Mouse (Mus musculus): Measurements from ENCODE around the gene Fam13c. TPM values are rescaled to one million over a fixed set of nuclear protein-coding genes. Genes with fewer than 3 reads are reported as not detected.

The Fam13c gene
- polyA plus RNA-seq, 1 experiment from 2014 or later = 20.8 TPM

DNA sequence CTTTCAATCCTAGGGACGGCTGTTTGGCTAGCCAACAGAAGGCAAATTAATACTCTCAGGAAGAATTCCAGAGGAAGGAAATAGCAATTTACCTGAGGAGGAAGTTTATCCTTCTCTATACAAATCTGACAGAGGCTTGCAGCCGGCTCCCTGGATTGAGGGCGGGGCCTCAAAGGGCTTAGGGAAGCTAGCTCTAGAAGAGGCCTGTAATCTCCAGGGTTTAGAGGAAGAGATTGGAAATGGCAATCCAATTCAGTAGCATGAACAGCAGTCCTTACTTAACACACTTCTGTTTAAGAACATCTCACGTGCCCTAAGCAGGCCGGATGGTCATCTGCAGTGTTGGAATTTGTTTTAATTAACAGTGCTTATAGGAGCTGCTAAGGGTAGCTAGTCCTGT, 81.1 kb downstream of the Fam13c start:
- WGBS = 19% methylated on average over 5 of the region's 5 CpGs
- Histone ChIP-seq H3K4me2 (ENCODE audit: low read length) (peak overlapping the region; percentile 92), H3K4me1 (ENCODE audit: control insufficient read depth, insufficient read depth, low read length) (peaks cover 7% of the 10 kb centered on the region; the same call in 1 of the 2 replicates), H3K4me3 (ENCODE audit: low read depth, low read length) (peak overlapping the region; percentile 41; the same call in 1 of the 2 replicates), H3K9me3 (replicated peaks; ENCODE audit: control insufficient read depth, low read length) (no peaks in the 10 kb centered on the region), H3K36me3 (ENCODE audit: control insufficient read depth, insufficient read depth, low read length) (no peaks in the 10 kb centered on the region), H3K9ac (ENCODE audit: low read length) (peak overlapping the region; percentile 70; the same call in 1 of the 2 replicates), H3K27ac (ENCODE audit: low read depth, low read length) (no peak overlapping the region), H3K27me3 (replicated peaks; ENCODE audit: control insufficient read depth, insufficient read depth, low read length) (no peaks in the 10 kb centered on the region)
- ATAC-seq = no peak
- DNase-seq (ENCODE audit: low spot score) = no peak

- Histone ChIP-seq H3K36me3 (ENCODE audit: control insufficient read depth, insufficient read depth, low read length) (peaks cover 6% of the 10 kb centered on the region; the same call in 1 of the 2 replicates), H3K9ac (ENCODE audit: low read length) (no peak overlapping the region), H3K4me3 (ENCODE audit: low read depth, low read length) (no peak overlapping the region), H3K9me3 (replicated peaks; ENCODE audit: control insufficient read depth, low read length) (no peaks in the 10 kb centered on the region), H3K4me1 (ENCODE audit: control insufficient read depth, insufficient read depth, low read length) (no peaks in the 10 kb centered on the region), H3K4me2 (ENCODE audit: low read length) (no peak overlapping the region), H3K27me3 (replicated peaks; ENCODE audit: control insufficient read depth, insufficient read depth, low read length) (no peaks in the 10 kb centered on the region), H3K27ac (ENCODE audit: low read depth, low read length) (no peak overlapping the region)
- WGBS = 93% methylated on average over 12 of the region's 12 CpGs
- DNase-seq (ENCODE audit: low spot score) = no peak
- ATAC-seq = no peak
Observed at GRCm38 (mm10) chr10:70530185-70530823, 90.0 kb downstream of the Fam13c start.

GRCm38 (mm10) chr10:70532249-70532648, 92.0 kb downstream of the Fam13c start:
- no peaks in the 10 kb centered on the region for H3K4me1 ChIP-seq (ENCODE audit: control insufficient read depth, insufficient read depth, low read length)
- 71% methylated on average over 9 of the region's 9 CpGs for WGBS
- H3K9me3 ChIP-seq (replicated peaks; ENCODE audit: control insufficient read depth, low read length) = no peaks in the 10 kb centered on the region
- no peak overlapping the region for H3K4me3 ChIP-seq (ENCODE audit: low read depth, low read length)
- H3K36me3 ChIP-seq (ENCODE audit: control insufficient read depth, insufficient read depth, low read length) = peaks cover 23% of the 10 kb centered on the region
- H3K27me3 ChIP-seq (replicated peaks; ENCODE audit: control insufficient read depth, insufficient read depth, low read length) = no peaks in the 10 kb centered on the region
- ATAC-seq (peak; percentile 87), DNase-seq (ENCODE audit: low spot score) (peak; percentile 77)
- no peak overlapping the region for H3K9ac ChIP-seq (ENCODE audit: low read length)
- H3K4me2 ChIP-seq (ENCODE audit: low read length) = no peak overlapping the region
- no peak overlapping the region for H3K27ac ChIP-seq (ENCODE audit: low read depth, low read length)

GRCm38 (mm10) chr10:70533301-70533781, 93.1 kb downstream of the Fam13c start:
- Histone ChIP-seq H3K4me3 (ENCODE audit: low read depth, low read length) (no peak overlapping the region), H3K27ac (ENCODE audit: low read depth, low read length) (no peak overlapping the region), H3K27me3 (replicated peaks; ENCODE audit: control insufficient read depth, insufficient read depth, low read length) (no peaks in the 10 kb centered on the region), H3K4me2 (ENCODE audit: low read length) (no peak overlapping the region), H3K9ac (ENCODE audit: low read length) (no peak overlapping the region), H3K36me3 (ENCODE audit: control insufficient read depth, insufficient read depth, low read length) (peaks cover 31% of the 10 kb centered on the region), H3K4me1 (ENCODE audit: control insufficient read depth, insufficient read depth, low read length) (no peaks in the 10 kb centered on the region), H3K9me3 (replicated peaks; ENCODE audit: control insufficient read depth, low read length) (no peaks in the 10 kb centered on the region)
- ATAC-seq (no peak), DNase-seq (ENCODE audit: low spot score) (no peak)
- WGBS = 58% methylated on average over 8 of the region's 8 CpGs

- no peak for ATAC-seq
- WGBS = 88% methylated on average over 12 of the region's 12 CpGs
- H3K36me3 ChIP-seq (ENCODE audit: control insufficient read depth, insufficient read depth, low read length) = peaks cover 34% of the 10 kb centered on the region
Observed at GRCm38 (mm10) chr10:70533986-70534385, 93.7 kb downstream of the Fam13c start.

DNA sequence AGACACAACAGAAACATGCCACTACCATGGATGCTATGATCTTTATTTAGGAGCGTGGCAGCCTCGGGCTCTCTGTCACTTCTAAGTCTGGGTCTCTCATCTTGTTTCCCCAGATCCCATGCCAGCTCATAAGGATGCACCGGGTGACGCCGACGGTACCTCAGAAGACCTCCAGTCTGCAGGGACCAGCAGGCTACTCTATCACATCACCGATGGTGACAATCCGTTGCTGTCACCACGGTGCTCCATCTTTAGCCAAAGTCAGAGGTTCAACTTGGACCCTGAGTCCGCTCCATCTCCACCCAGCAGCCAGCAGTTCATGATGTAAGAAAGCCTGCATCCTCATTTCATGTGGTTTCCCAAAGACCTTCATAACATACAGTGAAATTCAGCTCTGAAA, 94.3 kb downstream of the Fam13c start:
- H3K9ac ChIP-seq (ENCODE audit: low read length) = no peak overlapping the region
- no peak for ATAC-seq
- peaks cover 34% of the 10 kb centered on the region for H3K36me3 ChIP-seq (ENCODE audit: control insufficient read depth, insufficient read depth, low read length)
- no peak overlapping the region for H3K27ac ChIP-seq (ENCODE audit: low read depth, low read length)
- H3K4me1 ChIP-seq (ENCODE audit: control insufficient read depth, insufficient read depth, low read length) = no peaks in the 10 kb centered on the region
- no peak overlapping the region for H3K4me3 ChIP-seq (ENCODE audit: low read depth, low read length)
- no peaks in the 10 kb centered on the region for H3K27me3 ChIP-seq (replicated peaks; ENCODE audit: control insufficient read depth, insufficient read depth, low read length)
- H3K9me3 ChIP-seq (replicated peaks; ENCODE audit: control insufficient read depth, low read length) = no peaks in the 10 kb centered on the region
- 93% methylated on average over 10 of the region's 10 CpGs for WGBS
- no peak overlapping the region for H3K4me2 ChIP-seq (ENCODE audit: low read length)
- no peak for DNase-seq (ENCODE audit: low spot score)

More at GRCm38 (mm10) chr10:70533986-70534385, 93.7 kb downstream of the Fam13c start:
- no peaks in the 10 kb centered on the region for H3K9me3 ChIP-seq (replicated peaks; ENCODE audit: control insufficient read depth, low read length)
- H3K4me2 ChIP-seq (ENCODE audit: low read length) = no peak overlapping the region
- no peaks in the 10 kb centered on the region for H3K4me1 ChIP-seq (ENCODE audit: control insufficient read depth, insufficient read depth, low read length)
- no peak overlapping the region for H3K9ac ChIP-seq (ENCODE audit: low read length)
- no peaks in the 10 kb centered on the region for H3K27me3 ChIP-seq (replicated peaks; ENCODE audit: control insufficient read depth, insufficient read depth, low read length)
- H3K27ac ChIP-seq (ENCODE audit: low read depth, low read length) = no peak overlapping the region
- H3K4me3 ChIP-seq (ENCODE audit: low read depth, low read length) = no peak overlapping the region
- DNase-seq (ENCODE audit: low spot score) = no peak

DNA sequence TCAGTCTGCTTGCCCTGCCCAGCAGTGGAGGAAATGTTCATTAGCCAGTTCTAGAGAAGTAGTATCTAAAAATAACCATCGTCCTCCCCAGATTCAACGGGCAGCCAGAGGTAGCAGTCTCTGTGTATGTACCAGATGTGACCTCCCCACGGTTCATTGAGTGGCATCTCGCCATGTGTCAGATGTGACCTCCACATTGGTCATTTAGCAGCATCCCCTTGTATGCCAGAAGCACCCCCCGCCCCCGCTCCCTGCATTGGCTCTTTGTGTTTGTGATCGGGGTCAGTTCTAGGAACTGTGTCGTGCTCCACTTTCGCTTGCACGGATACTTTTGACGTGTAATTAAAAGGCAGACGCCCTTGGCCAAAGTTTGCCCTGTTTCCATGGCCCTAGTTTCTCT, 95.1 kb downstream of the Fam13c start:
- Histone ChIP-seq H3K9ac (ENCODE audit: low read length) (no peak overlapping the region), H3K4me1 (ENCODE audit: control insufficient read depth, insufficient read depth, low read length) (no peaks in the 10 kb centered on the region), H3K27me3 (replicated peaks; ENCODE audit: control insufficient read depth, insufficient read depth, low read length) (no peaks in the 10 kb centered on the region), H3K36me3 (ENCODE audit: control insufficient read depth, insufficient read depth, low read length) (peaks cover 34% of the 10 kb centered on the region), H3K4me2 (ENCODE audit: low read length) (no peak overlapping the region), H3K9me3 (replicated peaks; ENCODE audit: control insufficient read depth, low read length) (no peaks in the 10 kb centered on the region), H3K4me3 (ENCODE audit: low read depth, low read length) (no peak overlapping the region), H3K27ac (ENCODE audit: low read depth, low read length) (no peak overlapping the region)
- DNase-seq (ENCODE audit: low spot score) = no peak
- WGBS = 93% methylated on average over 12 of the region's 12 CpGs
- no peak for ATAC-seq

GRCm38 (mm10) chr10:70537694-70538093, 97.4 kb downstream of the Fam13c start:
- Histone ChIP-seq H3K4me3 (ENCODE audit: low read depth, low read length) (no peak overlapping the region), H3K9me3 (replicated peaks; ENCODE audit: control insufficient read depth, low read length) (no peaks in the 10 kb centered on the region), H3K4me1 (ENCODE audit: control insufficient read depth, insufficient read depth, low read length) (no peaks in the 10 kb centered on the region), H3K27ac (ENCODE audit: low read depth, low read length) (no peak overlapping the region), H3K9ac (ENCODE audit: low read length) (no peak overlapping the region), H3K36me3 (ENCODE audit: control insufficient read depth, insufficient read depth, low read length) (peaks cover 34% of the 10 kb centered on the region), H3K4me2 (ENCODE audit: low read length) (no peak overlapping the region), H3K27me3 (replicated peaks; ENCODE audit: control insufficient read depth, insufficient read depth, low read length) (no peaks in the 10 kb centered on the region)
- ATAC-seq = no peak
- 93% methylated on average over 10 of the region's 10 CpGs for WGBS
- DNase-seq (ENCODE audit: low spot score) = no peak

GRCm38 (mm10) chr10:70539251-70539650, 99.0 kb downstream of the Fam13c start:
- 96% methylated on average over 9 of the region's 9 CpGs for WGBS
- Histone ChIP-seq H3K27me3 (replicated peaks; ENCODE audit: control insufficient read depth, insufficient read depth, low read length) (no peaks in the 10 kb centered on the region), H3K4me3 (ENCODE audit: low read depth, low read length) (no peak overlapping the region), H3K9ac (ENCODE audit: low read length) (no peak overlapping the region), H3K9me3 (replicated peaks; ENCODE audit: control insufficient read depth, low read length) (no peaks in the 10 kb centered on the region), H3K36me3 (ENCODE audit: control insufficient read depth, insufficient read depth, low read length) (peaks cover 38% of the 10 kb centered on the region), H3K4me2 (ENCODE audit: low read length) (no peak overlapping the region), H3K4me1 (ENCODE audit: control insufficient read depth, insufficient read depth, low read length) (no peaks in the 10 kb centered on the region), H3K27ac (ENCODE audit: low read depth, low read length) (no peak overlapping the region)
- no peak for ATAC-seq
- DNase-seq (ENCODE audit: low spot score) = no peak
